Mouse (Mus musculus) liver, adult (tissue): ENCODE data around the gene Gprc5b.

Experiments
- GATA4 ChIP-seq: IDR thresholded peaks from 2 replicates; pipeline ENCODE4 v1.6.1; 2014; ENCODE audit warnings: mild to moderate bottlenecking, low read length; ENCODE audit not compliant: insufficient replicate concordance

The Gprc5b gene

DNA sequence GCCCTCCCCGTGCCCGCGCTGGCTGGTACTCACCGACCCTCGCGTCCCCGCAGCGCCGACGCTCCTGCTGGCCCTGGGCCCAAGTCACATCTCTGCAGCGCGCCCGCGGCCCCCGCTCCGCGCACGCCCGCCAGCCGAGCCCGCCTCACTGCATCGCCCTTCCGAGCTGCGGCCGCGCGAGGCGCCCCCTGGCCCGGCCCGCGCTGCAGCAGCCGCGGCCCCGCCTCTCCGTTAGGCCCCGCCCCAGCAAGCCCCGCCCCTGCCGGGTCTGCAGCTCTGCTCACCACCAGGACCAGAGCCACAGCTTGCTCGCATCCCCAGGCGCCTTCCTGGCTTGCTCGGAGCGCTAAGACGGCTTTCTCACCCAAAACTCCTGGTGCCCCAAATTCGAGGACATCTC lies at the start of gene Gprc5b:
Gene Gprc5b (minus strand): TSS at position 205 of the 400 bp plus-strand sequence.
- no peak for TF ChIP-seq GATA4

GRCm38 (mm10) chr7:119041502-119041901 lies 46.5 kb upstream of the Gprc5b start:
- no peak for TF ChIP-seq GATA4

- TF ChIP-seq GATA4, result no peak
These were observed 42.6 kb upstream of the Gprc5b start for GRCm38 (mm10) chr7:119037581-119037980.

DNA sequence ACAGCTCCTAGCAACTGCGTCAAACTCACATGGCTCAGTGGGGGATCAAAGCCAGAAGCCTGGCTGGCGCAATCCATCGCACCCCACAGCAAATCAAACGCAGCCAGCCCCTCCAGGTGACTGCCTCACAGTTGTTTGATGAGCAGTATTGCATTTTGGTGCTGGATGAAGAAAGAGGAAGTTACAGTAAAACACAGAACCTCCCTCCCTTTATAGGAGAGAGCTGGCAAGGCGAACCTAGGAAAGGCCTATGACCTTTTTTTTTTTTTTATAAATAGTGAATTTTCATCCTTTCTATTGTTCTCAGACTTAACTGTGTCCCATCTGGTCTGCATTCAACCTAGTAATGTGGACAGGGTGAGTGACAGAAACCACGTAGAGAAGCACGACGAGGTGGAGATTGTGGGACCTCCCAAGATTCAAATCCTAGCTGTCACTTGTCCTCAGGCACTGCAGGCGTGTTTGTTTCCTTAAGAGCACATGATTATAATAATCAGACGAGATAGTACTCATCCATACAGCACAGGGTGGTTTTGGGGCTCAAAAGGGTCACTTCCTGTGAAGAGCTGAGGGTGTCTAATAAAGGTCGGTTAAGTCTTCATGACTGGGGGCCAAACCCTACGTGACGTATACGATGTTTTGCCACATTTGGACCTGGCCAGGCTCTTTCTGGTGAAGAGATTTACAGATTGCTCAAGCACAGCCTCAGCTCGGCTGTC lies 39.4 kb upstream of the Gprc5b start:
- TF ChIP-seq GATA4, result no peak

DNA sequence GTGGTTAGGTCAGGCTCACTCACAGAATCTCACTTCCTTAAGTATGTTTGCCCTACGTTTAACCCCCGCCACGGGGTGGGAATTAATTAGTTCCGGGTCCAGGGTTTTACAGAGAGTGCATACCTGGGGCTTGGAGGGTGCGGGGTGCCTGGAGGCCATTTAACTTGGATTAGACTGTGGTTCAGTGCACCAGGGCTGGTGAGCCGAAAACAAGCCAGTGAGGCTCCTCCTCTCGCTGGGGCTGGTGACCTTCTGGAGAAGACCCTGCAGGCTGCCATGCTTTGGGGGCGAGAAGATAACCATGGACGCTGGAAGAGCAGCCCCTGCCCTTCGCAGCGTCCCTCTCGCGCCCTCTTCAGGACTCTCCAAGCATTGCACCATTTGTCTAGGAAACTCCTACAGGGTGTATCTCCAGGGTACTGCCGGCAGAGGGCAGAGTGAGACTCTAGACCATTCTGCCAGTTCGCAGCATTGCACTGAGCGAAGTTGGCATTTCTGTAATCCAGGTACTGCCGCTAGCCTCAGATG lies 28.4 kb upstream of the Gprc5b start:
- TF ChIP-seq GATA4, result no peak

GRCm38 (mm10) chr7:119022238-119023156 lies 27.5 kb upstream of the Gprc5b start:
- TF ChIP-seq GATA4, result no peak

- no peak for TF ChIP-seq GATA4
These were observed 24.5 kb upstream of the Gprc5b start for GRCm38 (mm10) chr7:119019537-119019936.

GRCm38 (mm10) chr7:119015736-119016135 lies 20.7 kb upstream of the Gprc5b start:
- TF ChIP-seq GATA4, result no peak

DNA sequence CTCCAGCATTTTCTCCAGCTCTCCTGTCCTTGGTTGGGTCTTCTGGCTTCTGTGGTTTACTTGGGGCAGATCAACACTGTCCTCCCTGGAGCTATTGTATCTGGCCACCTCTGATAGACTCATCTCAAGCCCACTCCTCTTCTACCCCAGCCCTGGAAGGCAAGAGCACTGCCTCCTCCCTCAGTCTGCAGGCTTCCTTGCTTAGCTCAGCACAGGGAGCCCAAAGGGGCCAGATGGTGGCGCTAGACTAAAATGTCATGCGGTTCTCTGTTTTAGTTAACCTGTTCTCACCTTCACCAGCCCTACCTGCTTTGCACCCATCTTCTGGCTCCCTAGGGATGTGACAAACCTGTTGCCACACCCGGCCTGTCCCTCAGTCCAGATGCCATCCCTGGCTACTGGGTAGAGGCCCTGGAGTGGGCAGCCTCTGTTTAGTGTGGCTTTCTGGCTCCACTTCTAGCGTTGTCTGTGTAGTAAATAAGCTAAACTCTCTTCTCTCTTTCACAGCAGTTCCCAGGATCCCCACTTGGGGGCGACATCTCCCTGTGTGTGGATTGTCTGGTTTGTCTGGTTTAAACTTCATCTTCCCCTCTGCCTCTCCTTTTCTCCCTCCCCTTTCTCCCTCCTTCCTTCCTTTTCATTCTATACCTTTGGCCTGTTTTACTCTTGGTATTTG lies 16.0 kb upstream of the Gprc5b start:
- TF ChIP-seq GATA4, result no peak

DNA sequence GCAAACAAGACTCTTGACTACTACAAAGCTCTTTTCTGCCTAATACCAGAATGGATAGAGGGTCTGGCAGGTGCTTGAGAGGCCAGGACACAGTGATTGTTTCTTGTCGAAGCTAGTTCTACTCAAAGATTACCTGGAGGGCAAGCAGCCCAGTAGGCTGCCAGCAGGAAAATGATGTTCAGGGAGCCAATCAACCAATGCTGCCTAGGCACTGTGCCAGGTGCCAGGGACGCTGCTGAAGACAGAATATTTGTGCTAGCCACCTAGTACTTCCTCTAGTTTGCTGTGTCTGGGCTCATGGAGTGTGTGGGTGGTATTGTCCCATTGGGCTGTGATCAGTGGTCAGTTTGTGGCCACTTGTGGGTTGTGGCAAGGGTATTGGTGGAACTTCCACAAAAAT lies 7.5 kb upstream of the Gprc5b start:
- TF ChIP-seq GATA4, result no peak

DNA sequence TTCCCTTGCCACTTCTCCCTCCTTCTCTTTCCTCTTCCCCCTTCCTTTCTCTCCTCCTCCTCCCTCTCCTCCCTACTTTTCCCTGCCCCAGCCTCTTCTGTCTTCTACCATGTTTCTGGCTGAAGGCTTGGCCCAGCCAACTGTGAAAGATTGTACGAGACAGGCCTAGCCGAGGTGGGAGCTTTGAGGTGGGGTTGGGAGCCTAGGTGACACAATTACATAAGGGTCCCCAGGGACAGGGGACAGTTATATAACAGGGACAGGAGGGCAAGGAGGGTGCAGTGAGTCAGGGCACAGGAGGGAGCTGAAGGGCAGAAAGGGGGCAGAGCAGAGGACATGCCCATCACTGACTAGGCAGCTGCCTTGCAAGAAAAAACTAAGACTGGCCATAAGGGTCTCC lies 7.0 kb upstream of the Gprc5b start:
- TF ChIP-seq GATA4, result no peak

DNA sequence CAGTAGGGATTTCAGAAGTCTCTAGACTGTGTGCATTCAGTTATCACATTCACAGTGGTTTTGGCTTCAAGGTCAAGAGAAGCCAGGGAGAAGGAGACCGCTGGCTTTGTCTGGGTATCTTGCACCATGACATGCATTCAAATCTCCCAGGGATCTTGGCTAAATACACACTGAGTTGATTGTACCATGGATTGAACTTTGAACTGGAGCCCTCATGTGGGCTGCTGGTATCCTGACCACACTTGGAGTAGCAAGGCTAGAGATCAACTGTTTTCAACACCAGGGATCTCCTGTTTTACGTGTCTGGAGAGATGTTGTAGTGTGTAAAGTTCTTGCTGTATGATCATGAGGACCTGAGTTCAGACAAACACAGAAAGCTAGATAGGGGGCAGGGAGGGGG lies 4.8 kb upstream of the Gprc5b start:
- no peak for TF ChIP-seq GATA4

- no peak for TF ChIP-seq GATA4
These were observed 1.3 kb upstream of the Gprc5b start for GRCm38 (mm10) chr7:118996137-118996837.

DNA sequence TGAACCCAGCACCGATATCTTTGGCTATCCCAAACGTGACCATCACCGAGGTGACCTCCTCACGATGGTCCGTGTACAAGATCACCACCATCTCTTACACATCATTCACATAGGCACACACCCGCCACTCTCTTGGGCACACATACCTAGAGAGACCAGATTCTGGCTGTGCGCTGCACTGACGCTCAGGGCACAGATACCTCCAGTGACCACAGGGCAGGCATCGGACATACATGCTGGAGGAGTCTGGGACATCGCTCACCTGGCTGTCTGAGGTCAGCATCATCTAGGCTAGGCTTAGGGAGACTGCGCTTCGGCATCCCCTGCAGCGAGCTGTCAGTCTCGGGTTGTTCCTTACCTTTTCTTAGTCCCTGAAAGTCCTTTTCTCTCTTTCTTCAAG lies 660 bp upstream of the Gprc5b start:
- no peak for TF ChIP-seq GATA4
